Mouse (Mus musculus) CH12.LX (cell line): Measurements from ENCODE around the gene Ccer1. TPM values are rescaled to one million over a fixed set of nuclear protein-coding genes. Genes with fewer than 3 reads are reported as not detected.

Source experiments
- DNase-seq: peaks from one replicate; pipeline ENCODE4 v3.0.0-alpha.2; 2013; ENCODE audit errors: extremely low read depth
- H3K27ac ChIP-seq: 2 replicates; pipeline ENCODE4 v1.5.1; 2012; ENCODE audit warnings: low read depth, mild to moderate bottlenecking, control low read depth, moderate library complexity; ENCODE audit not compliant: insufficient read depth
- H3K27me3 ChIP-seq: replicated peaks from 2 replicates; pipeline ENCODE3; 2012; ENCODE audit warnings: inconsistent platforms
- H3K36me3 ChIP-seq, 2 experiments: replicated peaks in 1 of 2; 2 replicates each; pipeline versions ENCODE3 to v1.6.1; 2012; ENCODE audit warnings: inconsistent platforms in 1 of 2, low read length in 1 of 2, mild to moderate bottlenecking in 1 of 2, mixed read lengths in 1 of 2, moderate library complexity in 1 of 2; ENCODE audit not compliant: control insufficient read depth in 1 of 2, insufficient read depth in 1 of 2
- H3K4me1 ChIP-seq, 2 experiments: 2 replicates each; pipeline ENCODE4 v1.6.1; 2012; ENCODE audit warnings: inconsistent platforms in 1 of 2, moderate library complexity in 1 of 2; ENCODE audit not compliant: insufficient read depth in 2 of 2, control insufficient read depth in 1 of 2
- H3K4me2 ChIP-seq: 2 replicates; pipeline ENCODE4 v1.6.1; 2012; ENCODE audit warnings: low read depth, mild to moderate bottlenecking, control low read depth; ENCODE audit not compliant: poor library complexity, insufficient read depth, severe bottlenecking
- H3K4me3 ChIP-seq, 3 experiments: fragments of 150-350 bp in 1 of 3; sonication (generic) in 1 of 3; replicated peaks in 1 of 3; 2 replicates each; pipeline versions ENCODE3 to v1.5.1; 2011 to 2012; ENCODE audit warnings: low read depth in 2 of 3, low read length in 2 of 3, mild to moderate bottlenecking in 2 of 3, moderate library complexity in 2 of 3, control low read depth in 1 of 3, improper control_type of control experiment in 1 of 3, inconsistent platforms in 1 of 3, mixed read lengths in 1 of 3; ENCODE audit not compliant: poor library complexity in 1 of 3
- H3K79me2 ChIP-seq: replicated peaks from 2 replicates; pipeline ENCODE4 v1.6.1; 2012; ENCODE audit warnings: mild to moderate bottlenecking, moderate library complexity; ENCODE audit not compliant: control insufficient read depth, poor library complexity, insufficient read depth, severe bottlenecking; ENCODE audit errors: extremely low read depth
- H3K9ac ChIP-seq: 2 replicates; pipeline ENCODE4 v1.6.1; 2012; ENCODE audit warnings: low read depth, mild to moderate bottlenecking, control low read depth, moderate library complexity; ENCODE audit not compliant: insufficient read depth
- H3K9me3 ChIP-seq: replicated peaks from 2 replicates; pipeline ENCODE3; 2012; ENCODE audit warnings: low read length, inconsistent platforms, mixed read lengths
- CHD1 ChIP-seq: IDR thresholded peaks from 2 replicates; pipeline ENCODE4 v1.6.1; 2012; ENCODE audit warnings: low read depth, low read length, improper control_type of control experiment, inconsistent platforms
- CHD2 ChIP-seq: IDR thresholded peaks from 2 replicates; pipeline ENCODE4 v1.6.1; 2011; ENCODE audit warnings: low read length, improper control_type of control experiment
- CTCF ChIP-seq, 2 experiments: IDR thresholded peaks in 1 of 2; conservative IDR thresholded peaks in 1 of 2; 2 replicates each; pipeline ENCODE4 v1.5.1; 2011 to 2012; ENCODE audit warnings: low read depth in 2 of 2, low read length in 2 of 2, improper control_type of control experiment in 1 of 2, inconsistent platforms in 1 of 2, mild to moderate bottlenecking in 1 of 2, moderate library complexity in 1 of 2
- ELF1 ChIP-seq: IDR thresholded peaks from 2 replicates; pipeline ENCODE4 v1.6.1; 2014; ENCODE audit warnings: low read depth, mild to moderate bottlenecking, inconsistent platforms, low read length, improper control_type of control experiment
- EP300 ChIP-seq: IDR thresholded peaks from 2 replicates; pipeline ENCODE4 v1.6.1; 2011; ENCODE audit warnings: low read length, improper control_type of control experiment
- ETS1 ChIP-seq: conservative IDR thresholded peaks from 2 replicates; pipeline ENCODE4 v1.6.1; 2012; ENCODE audit warnings: low read depth, mild to moderate bottlenecking, inconsistent platforms, low read length, improper control_type of control experiment, moderate library complexity
- GABPA ChIP-seq: IDR thresholded peaks from 2 replicates; pipeline ENCODE4 v1.6.1; 2012; ENCODE audit warnings: low read depth, low read length, improper control_type of control experiment, inconsistent platforms; ENCODE audit not compliant: insufficient replicate concordance
- HCFC1 ChIP-seq: IDR thresholded peaks from 2 replicates; pipeline ENCODE4 v1.6.1; 2012; ENCODE audit warnings: low read depth, mild to moderate bottlenecking, inconsistent platforms, low read length, improper control_type of control experiment
- IRF4 ChIP-seq: IDR thresholded peaks from 2 replicates; pipeline ENCODE4 v1.6.1; 2014; ENCODE audit warnings: low read depth, mild to moderate bottlenecking, inconsistent platforms, low read length, improper control_type of control experiment
- JUN ChIP-seq: IDR thresholded peaks from 2 replicates; pipeline ENCODE4 v1.6.1; 2011; ENCODE audit warnings: low read depth, mild to moderate bottlenecking, low read length, improper control_type of control experiment, moderate library complexity; ENCODE audit not compliant: insufficient read depth
- JUND ChIP-seq: conservative IDR thresholded peaks from 2 replicates; pipeline ENCODE4 v1.6.1; 2011; ENCODE audit warnings: low read depth, low read length, improper control_type of control experiment
- MAFK ChIP-seq: IDR thresholded peaks from 2 replicates; pipeline ENCODE4 v1.6.1; 2011; ENCODE audit warnings: low read length, improper control_type of control experiment; ENCODE audit not compliant: insufficient replicate concordance
- MAX ChIP-seq: IDR thresholded peaks from 2 replicates; pipeline ENCODE4 v1.6.1; 2011; ENCODE audit warnings: low read length, improper control_type of control experiment
- MAZ ChIP-seq: IDR thresholded peaks from 2 replicates; pipeline ENCODE4 v1.6.1; 2012; ENCODE audit warnings: low read depth, mild to moderate bottlenecking, inconsistent platforms, low read length, improper control_type of control experiment, moderate library complexity
- MYC ChIP-seq: IDR thresholded peaks from 2 replicates; pipeline ENCODE4 v1.6.1; 2011; ENCODE audit warnings: low read depth, mild to moderate bottlenecking, improper control_type of control experiment, low read length
- NELFE ChIP-seq: IDR thresholded peaks from 2 replicates; pipeline ENCODE4 v1.6.1; 2011; ENCODE audit warnings: low read depth, low read length, improper control_type of control experiment
- NRF1 ChIP-seq: IDR thresholded peaks from 2 replicates; pipeline ENCODE4 v1.6.1; 2014; ENCODE audit warnings: low read depth, mild to moderate bottlenecking, inconsistent platforms, low read length, improper control_type of control experiment, moderate library complexity
- PAX5 ChIP-seq: IDR thresholded peaks from 2 replicates; pipeline ENCODE4 v1.6.1; 2012; ENCODE audit warnings: low read length, inconsistent platforms, mixed read lengths
- POLR2A ChIP-seq: IDR thresholded peaks from 2 replicates; pipeline ENCODE4 v1.6.1; 2011; ENCODE audit warnings: low read depth, mild to moderate bottlenecking, improper control_type of control experiment, low read length
- RAD21 ChIP-seq: IDR thresholded peaks from 2 replicates; pipeline ENCODE4 v1.6.1; 2011; ENCODE audit warnings: low read depth, mild to moderate bottlenecking, low read length, improper control_type of control experiment, moderate library complexity
- RCOR1 ChIP-seq: conservative IDR thresholded peaks from 2 replicates; pipeline ENCODE4 v1.6.1; 2012; ENCODE audit warnings: low read depth, mild to moderate bottlenecking, inconsistent platforms, low read length, improper control_type of control experiment
- SIN3A ChIP-seq: IDR thresholded peaks from 2 replicates; pipeline ENCODE4 v1.6.1; 2012; ENCODE audit warnings: low read length, improper control_type of control experiment, inconsistent platforms
- SMC3 ChIP-seq: IDR thresholded peaks from 2 replicates; pipeline ENCODE4 v1.6.1; 2011; ENCODE audit warnings: low read depth, low read length, improper control_type of control experiment
- ZC3H11A ChIP-seq: IDR thresholded peaks from 2 replicates; pipeline ENCODE4 v1.6.1; 2012; ENCODE audit warnings: low read depth, mild to moderate bottlenecking, inconsistent platforms, low read length, improper control_type of control experiment
- ZKSCAN1 ChIP-seq: IDR thresholded peaks from 2 replicates; pipeline ENCODE4 v1.6.1; 2012; ENCODE audit warnings: low read depth, inconsistent platforms, low read length, improper control_type of control experiment, borderline replicate concordance
- ZMIZ1 ChIP-seq: IDR thresholded peaks from 2 replicates; pipeline ENCODE4 v1.6.1; 2012; ENCODE audit warnings: low read depth, mild to moderate bottlenecking, inconsistent platforms, low read length, improper control_type of control experiment
- ZNF384 ChIP-seq: IDR thresholded peaks from 2 replicates; pipeline ENCODE4 v1.6.1; 2012; ENCODE audit warnings: low read depth, low read length, improper control_type of control experiment, inconsistent platforms
- dilution Hi-C: fragments of 300-500 bp; cut with MboI; formaldehyde crosslinking; loops from 2 replicates; pipeline ENCODE4 v1.14.3; 2020; ENCODE audit warnings: low sequenced_read_pairs; ENCODE audit not compliant: extremely low pct_unique_long_range_greater_than_20kb, extremely low pct_ligation_motif_present
- in situ Hi-C: fragments of 300-500 bp; cut with MboI; formaldehyde crosslinking; loops from 3 replicates; pipeline ENCODE4 v1.14.3; 2019; ENCODE audit warnings: low sequenced_read_pairs, low pct_ligation_motif_present, low pct_unique_long_range_greater_than_20kb, mixed read lengths
- polyA plus RNA-seq: library from polyadenylated mRNA; unstranded; fragments of >175 nt; gene quantifications from 2 replicates; pipeline ENCODE4 v1.2.1, GENCODE M21; 2012; ENCODE audit warnings: low read depth; ENCODE audit not compliant: insufficient read length
- total RNA-seq, 2 experiments: library from RNA; depleted of rRNA; stranded (reverse); fragments of 300-350 nt in 1 of 2; fragments of >200 nt in 1 of 2; gene quantifications; 2 replicates each; pipeline ENCODE4 v1.2.3; 2012 to 2014

The Ccer1 gene
- total RNA-seq (2012; rRNA removed) = not detected in 2 replicates
- total RNA-seq (2014; rRNA removed) = not detected in 2 replicates
- polyA plus RNA-seq = not detected in 2 replicates

DNA sequence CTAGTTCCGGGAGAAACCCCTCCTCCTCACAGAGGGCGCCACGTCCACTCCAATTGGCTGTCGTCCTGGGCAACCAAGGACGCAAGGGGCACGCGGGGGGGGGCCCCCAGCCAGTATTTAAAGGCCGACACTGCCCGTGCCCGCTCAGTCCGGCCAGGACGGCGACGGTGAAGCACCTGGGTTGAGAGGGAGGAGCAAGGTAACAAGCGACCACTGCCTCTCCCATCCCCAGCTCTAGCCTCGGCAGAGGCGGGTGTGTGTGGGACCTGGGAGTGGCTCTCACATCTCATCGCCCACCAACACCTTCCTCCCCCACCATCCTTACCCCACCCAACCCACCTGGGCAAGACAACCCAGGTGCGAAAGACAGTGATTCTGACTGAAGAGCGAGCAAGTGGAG, at the start of gene Ccer1:
Gene Ccer1, plus strand, starts transcription at position 147 of the 400 bp plus-strand sequence.
- H3K79me2 ChIP-seq = no peaks in the 10 kb centered on the region
- no peak within 1 kb of the TSS for H3K4me2 ChIP-seq
- no peak within 1 kb of the TSS for H3K4me3 ChIP-seq
- H3K27me3 ChIP-seq = no peaks in the 10 kb centered on the region
- no peaks in the 10 kb centered on the region for H3K9me3 ChIP-seq
- no peak within 1 kb of the TSS for H3K27ac ChIP-seq
- H3K4me1 ChIP-seq = no peaks in the 10 kb centered on the region
- TF ChIP-seq JUND (no peak), JUN (no peak), NELFE (no peak), POLR2A (no peak), GABPA (no peak), HCFC1 (no peak), ZKSCAN1 (no peak), CHD2 (no peak), RAD21 (no peak)
- TF ChIP-seq, all 38 proteins: peak for 0
- dilution Hi-C loops (no loop called here), in situ Hi-C loops (no loop called here)
- DNase-seq = no peak
- Histone ChIP-seq H3K9ac (no peak within 1 kb of the TSS), H3K36me3 (no peaks in the 10 kb centered on the region)

DNA sequence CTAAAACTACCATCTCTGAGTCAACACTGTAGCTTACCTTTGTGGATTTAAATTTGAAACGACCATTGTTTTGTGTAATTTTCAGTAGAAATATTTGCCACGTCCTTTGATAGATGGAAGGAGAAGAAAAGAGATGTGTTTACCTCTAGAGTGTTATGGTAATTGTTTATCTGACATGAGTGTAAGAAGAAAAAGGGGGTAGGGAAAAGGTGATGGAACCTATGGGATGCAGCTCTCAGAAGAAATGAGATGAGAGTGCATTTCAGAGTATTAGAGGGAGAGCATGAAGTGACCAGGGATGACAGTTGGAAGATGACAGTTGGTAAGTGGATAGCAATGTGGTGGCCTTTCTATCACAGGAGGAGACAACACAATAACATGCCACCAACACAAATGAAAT, 49.1 kb upstream of the Ccer1 start, which contains the start of gene Epyc:
Gene Epyc, plus strand, starts transcription at position 301 of the 400 bp plus-strand sequence.
- no peaks in the 10 kb centered on the region for H3K36me3 ChIP-seq
- no peak within 1 kb of the TSS for H3K27ac ChIP-seq
- dilution Hi-C loops = no loop called here
- H3K9ac ChIP-seq = no peak within 1 kb of the TSS
- TF ChIP-seq MAX (no peak), IRF4 (no peak), ZC3H11A (no peak), HCFC1 (no peak), CHD1 (no peak), NELFE (no peak), ZMIZ1 (no peak)
- TF ChIP-seq, all 38 proteins: peak for 0
- Histone ChIP-seq H3K27me3 (no peaks in the 10 kb centered on the region), H3K4me1 (no peaks in the 10 kb centered on the region), H3K4me2 (no peak within 1 kb of the TSS), H3K4me3 (no peak within 1 kb of the TSS), H3K79me2 (no peaks in the 10 kb centered on the region), H3K9me3 (no peaks in the 10 kb centered on the region)
- DNase-seq = no peak
- in situ Hi-C loops = no loop called here

DNA sequence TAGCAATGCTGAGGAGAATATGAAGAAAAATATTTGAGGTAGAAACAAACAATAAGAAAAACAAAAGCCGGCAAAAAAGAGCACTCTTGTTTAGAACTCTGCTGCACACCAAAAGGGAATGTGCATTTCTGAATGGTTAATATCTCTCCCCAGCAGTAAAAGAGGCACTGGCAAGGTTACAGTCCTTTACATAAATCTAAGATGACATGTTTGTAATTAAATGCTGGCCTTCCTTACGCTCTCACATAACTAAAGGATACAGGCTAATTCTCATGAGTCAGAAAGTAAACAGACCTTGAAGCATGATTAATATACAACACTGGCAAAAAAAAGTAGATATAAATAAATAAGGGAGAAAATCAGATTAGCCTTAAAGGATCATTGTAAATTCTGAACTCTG, 42.5 kb upstream of the Ccer1 start:
- Histone ChIP-seq H3K4me2 (no peak overlapping the region), H3K9me3 (no peaks in the 10 kb centered on the region), H3K27me3 (no peaks in the 10 kb centered on the region), H3K27ac (no peak overlapping the region), H3K4me3 (no peak overlapping the region), H3K9ac (no peak overlapping the region), H3K4me1 (no peaks in the 10 kb centered on the region), H3K36me3 (no peaks in the 10 kb centered on the region), H3K79me2 (no peaks in the 10 kb centered on the region)
- dilution Hi-C loops = no loop called here
- no peak for DNase-seq
- in situ Hi-C loops = no loop called here
- TF ChIP-seq ELF1 (no peak), MAFK (no peak), NRF1 (no peak), CHD1 (no peak), JUND (no peak), EP300 (no peak), PAX5 (no peak), JUN (no peak), SMC3 (no peak), GABPA (no peak), ZNF384 (no peak), ZKSCAN1 (no peak), CTCF (conservative IDR thresholded peaks at IDR 0.05 in 1 of 2, IDR thresholded peaks at IDR 0.05 in 1 of 2; ENCODE audit: low read depth in 2 of 2, low read length in 2 of 2) (no peak), RCOR1 (no peak), ETS1 (no peak), SIN3A (no peak), MAZ (no peak), HCFC1 (no peak), MYC (no peak)
